Mouse (Mus musculus): ENCODE results near the gene Gstp3. TPM values are rescaled to one million over a fixed set of nuclear protein-coding genes. Genes with fewer than 3 reads are reported as not detected.

The Gstp3 gene
- not detected in 2 replicates for polyA plus RNA-seq (2014; fragmentation: Nextera tagmentation; extraction: Ambion mirVana)

DNA sequence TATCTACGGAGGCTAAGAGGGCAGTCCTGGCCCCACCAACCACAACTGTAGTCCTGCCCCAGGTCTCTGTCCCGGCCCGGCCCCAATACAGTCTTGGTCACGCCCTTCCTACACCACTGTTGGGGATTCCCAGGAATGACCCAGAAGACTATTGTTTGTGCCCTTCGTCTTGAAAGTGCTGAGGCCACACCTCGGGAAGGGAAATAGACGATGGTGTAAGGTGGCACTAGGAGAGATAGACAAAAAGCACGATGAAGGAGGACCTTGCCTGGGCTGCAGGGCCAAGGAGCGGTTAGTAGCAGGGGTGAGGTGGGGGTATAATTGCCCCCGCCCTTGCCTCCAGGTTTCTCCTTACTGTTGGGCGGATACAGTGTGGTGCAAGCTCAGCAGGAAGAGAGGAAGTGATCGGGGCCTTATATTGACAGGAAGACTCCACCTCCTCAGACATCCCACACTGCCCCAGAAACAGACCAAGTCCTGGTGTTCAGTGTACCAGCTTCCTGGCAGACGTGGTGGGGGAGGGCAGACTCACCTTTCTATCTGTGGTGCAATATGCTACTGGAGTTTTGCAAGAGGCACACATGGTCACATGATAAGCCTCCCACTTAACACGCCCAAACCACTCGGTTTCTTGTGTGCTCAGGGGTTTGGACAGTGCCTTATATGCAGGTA lies at the start of gene Gstp3:
Gstp3 (minus strand) TSS at position 501 of the 672 bp plus-strand sequence.
- Histone ChIP-seq H3K9ac (replicated peaks; ENCODE audit: low read depth, low read length) (no peak within 1 kb of the TSS), H3K4me1 (ENCODE audit: control insufficient read depth, insufficient read depth, low read length) (0 out of 2 replicates have a peak, but pooled peaks cover 4% of the 10 kb centered on the region), H3K27me3 (ENCODE audit: control insufficient read depth, insufficient read depth, low read length) (no peaks in the 10 kb centered on the region), H3K4me3 (ENCODE audit: low read depth, low read length) (no peak within 1 kb of the TSS), H3K36me3 (ENCODE audit: control insufficient read depth, insufficient read depth, low read length) (no peaks in the 10 kb centered on the region), H3K4me2 (replicated peaks; ENCODE audit: low read depth, low read length) (no peak within 1 kb of the TSS), H3K27ac (ENCODE audit: low read length) (no peak within 1 kb of the TSS), H3K9me3 (ENCODE audit: control insufficient read depth, low read depth, low read length) (no peaks in the 10 kb centered on the region)
- WGBS = 67% methylated on average over 15 of the region's 15 CpGs
- peak; percentile 61; the same call in 1 of the 2 replicates for ATAC-seq (ENCODE audit: insufficient number of reproducible peaks, insufficient read depth, low FRiP score, low read depth)

DNA sequence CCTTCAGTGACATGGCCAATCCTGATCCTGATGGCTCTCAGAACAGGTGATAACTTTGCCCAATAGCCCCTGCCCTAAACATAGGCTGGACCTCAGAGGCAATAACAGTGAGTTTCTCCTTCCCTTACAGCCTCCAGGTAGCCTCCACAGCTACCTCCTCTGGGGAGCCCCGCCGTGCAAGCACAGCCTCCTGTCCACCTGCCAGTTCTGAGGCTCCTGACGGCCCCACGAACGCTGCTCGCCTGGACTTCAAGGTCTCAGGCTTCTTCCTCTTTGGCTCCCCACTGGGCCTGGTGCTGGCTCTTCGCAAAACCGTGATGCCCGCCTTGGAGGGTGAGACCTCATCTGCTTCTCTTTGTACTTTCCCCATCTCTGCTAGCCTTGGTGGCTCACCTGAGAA lies 49.2 kb upstream of the Gstp3 start:
- 85% methylated on average over 9 of the region's 9 CpGs for WGBS
- Histone ChIP-seq H3K9me3 (ENCODE audit: control insufficient read depth, low read depth, low read length) (no peaks in the 10 kb centered on the region), H3K4me3 (ENCODE audit: low read depth, low read length) (no peak overlapping the region), H3K4me2 (replicated peaks; ENCODE audit: low read depth, low read length) (no peak overlapping the region), H3K36me3 (ENCODE audit: control insufficient read depth, insufficient read depth, low read length) (peaks cover 11% of the 10 kb centered on the region; the same call in 1 of the 2 replicates), H3K27me3 (ENCODE audit: control insufficient read depth, insufficient read depth, low read length) (no peaks in the 10 kb centered on the region), H3K9ac (replicated peaks; ENCODE audit: low read depth, low read length) (no peak overlapping the region), H3K4me1 (ENCODE audit: control insufficient read depth, insufficient read depth, low read length) (no peaks in the 10 kb centered on the region), H3K27ac (ENCODE audit: low read length) (no peak overlapping the region)
- no peak for ATAC-seq (ENCODE audit: insufficient number of reproducible peaks, insufficient read depth, low FRiP score, low read depth)

DNA sequence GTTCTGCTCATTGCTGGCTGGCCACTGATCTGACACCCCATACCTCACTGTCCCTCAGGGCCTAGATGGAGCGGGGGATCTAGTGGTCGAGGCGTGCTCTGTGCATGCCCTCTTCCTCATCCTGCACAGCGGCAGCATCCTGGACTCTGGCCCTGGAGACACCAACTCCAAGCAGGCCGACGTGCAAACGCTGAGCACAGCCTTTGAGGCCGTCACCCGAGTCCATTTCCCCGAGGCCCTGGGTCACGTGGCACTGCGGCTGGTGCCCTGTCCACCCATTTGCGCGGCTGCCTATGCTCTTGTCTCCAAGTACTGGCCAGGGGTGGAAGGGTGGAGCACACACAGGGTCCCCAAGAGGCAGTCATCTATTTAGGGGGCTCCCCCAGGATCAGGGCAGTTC lies 47.3 kb upstream of the Gstp3 start:
- no peaks in the 10 kb centered on the region; the same call in 1 of the 2 replicates for H3K36me3 ChIP-seq (ENCODE audit: control insufficient read depth, insufficient read depth, low read length)
- H3K4me1 ChIP-seq (ENCODE audit: control insufficient read depth, insufficient read depth, low read length) = no peaks in the 10 kb centered on the region
- 93% methylated on average over 14 of the region's 14 CpGs for WGBS
- H3K9me3 ChIP-seq (ENCODE audit: control insufficient read depth, low read depth, low read length) = no peaks in the 10 kb centered on the region
- H3K27ac ChIP-seq (ENCODE audit: low read length) = no peak overlapping the region
- no peak overlapping the region for H3K9ac ChIP-seq (replicated peaks; ENCODE audit: low read depth, low read length)
- no peak overlapping the region for H3K4me3 ChIP-seq (ENCODE audit: low read depth, low read length)
- 0 out of 2 replicates have a peak, but pooled peaks cover 3% of the 10 kb centered on the region for H3K27me3 ChIP-seq (ENCODE audit: control insufficient read depth, insufficient read depth, low read length)
- ATAC-seq (ENCODE audit: insufficient number of reproducible peaks, insufficient read depth, low FRiP score, low read depth) = no peak
- no peak overlapping the region for H3K4me2 ChIP-seq (replicated peaks; ENCODE audit: low read depth, low read length)

DNA sequence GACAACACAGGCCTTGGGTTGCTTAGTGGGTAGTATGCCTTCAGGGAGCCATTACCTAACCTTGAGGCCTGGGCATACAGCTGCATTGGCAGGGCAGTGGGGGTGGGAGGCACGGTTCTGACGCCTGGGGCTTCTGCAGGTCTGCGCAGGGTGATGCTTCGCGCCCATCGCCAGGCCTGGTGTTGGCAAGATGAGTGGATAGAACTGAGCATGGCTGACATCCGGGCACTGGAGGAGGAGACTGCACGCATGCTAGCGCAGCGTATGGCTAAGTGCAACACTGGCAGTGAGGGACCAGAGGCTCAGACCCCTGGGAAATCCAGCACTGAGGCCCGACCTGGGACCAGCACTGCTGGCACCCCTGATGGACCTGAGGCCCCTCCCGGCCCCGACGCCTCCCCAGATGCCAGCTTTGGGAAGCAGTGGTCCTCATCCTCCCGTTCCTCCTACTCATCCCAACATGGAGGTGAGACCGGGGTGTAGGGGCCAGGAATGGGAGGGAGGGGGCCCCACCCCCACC lies 45.4 kb upstream of the Gstp3 start:
- WGBS = 87% methylated on average over 16 of the region's 16 CpGs
- Histone ChIP-seq H3K4me3 (ENCODE audit: low read depth, low read length) (no peak overlapping the region), H3K9ac (replicated peaks; ENCODE audit: low read depth, low read length) (no peak overlapping the region), H3K9me3 (ENCODE audit: control insufficient read depth, low read depth, low read length) (no peaks in the 10 kb centered on the region), H3K4me2 (replicated peaks; ENCODE audit: low read depth, low read length) (no peak overlapping the region), H3K27me3 (ENCODE audit: control insufficient read depth, insufficient read depth, low read length) (peaks cover 11% of the 10 kb centered on the region; the same call in 1 of the 2 replicates), H3K36me3 (ENCODE audit: control insufficient read depth, insufficient read depth, low read length) (no peaks in the 10 kb centered on the region), H3K27ac (ENCODE audit: low read length) (no peak overlapping the region), H3K4me1 (ENCODE audit: control insufficient read depth, insufficient read depth, low read length) (peaks cover 7% of the 10 kb centered on the region; the same call in 1 of the 2 replicates)
- ATAC-seq (ENCODE audit: insufficient number of reproducible peaks, insufficient read depth, low FRiP score, low read depth) = no peak

DNA sequence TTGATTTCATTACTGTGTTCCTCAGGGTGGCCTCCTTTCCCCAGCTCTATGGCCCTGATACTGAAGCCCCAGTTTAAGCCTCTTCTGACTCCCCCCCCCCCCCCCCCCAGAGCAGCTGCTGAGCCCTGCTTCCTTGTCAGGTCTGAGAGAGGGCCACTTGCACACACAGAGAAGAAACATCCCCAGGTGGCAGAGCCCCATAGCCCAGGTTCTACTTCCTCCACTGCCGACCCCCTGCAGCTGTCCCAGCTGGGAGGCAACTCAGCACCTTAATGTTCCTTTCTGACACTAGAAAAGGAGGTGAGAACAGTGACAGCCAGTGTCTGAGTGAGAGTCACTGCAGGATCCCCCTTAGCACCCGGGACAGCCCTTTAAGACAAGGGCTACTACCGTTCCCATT lies 44.4 kb upstream of the Gstp3 start:
- Histone ChIP-seq H3K4me2 (replicated peaks; ENCODE audit: low read depth, low read length) (no peak overlapping the region), H3K27ac (ENCODE audit: low read length) (no peak overlapping the region), H3K9me3 (ENCODE audit: control insufficient read depth, low read depth, low read length) (no peaks in the 10 kb centered on the region), H3K36me3 (ENCODE audit: control insufficient read depth, insufficient read depth, low read length) (no peaks in the 10 kb centered on the region), H3K9ac (replicated peaks; ENCODE audit: low read depth, low read length) (no peak overlapping the region), H3K4me3 (ENCODE audit: low read depth, low read length) (no peak overlapping the region), H3K4me1 (ENCODE audit: control insufficient read depth, insufficient read depth, low read length) (peaks cover 13% of the 10 kb centered on the region; the same call in 1 of the 2 replicates), H3K27me3 (ENCODE audit: control insufficient read depth, insufficient read depth, low read length) (peaks cover 11% of the 10 kb centered on the region; the same call in 1 of the 2 replicates)
- 70% methylated on average over 3 of the region's 3 CpGs for WGBS
- no peak for ATAC-seq (ENCODE audit: insufficient number of reproducible peaks, insufficient read depth, low FRiP score, low read depth)

DNA sequence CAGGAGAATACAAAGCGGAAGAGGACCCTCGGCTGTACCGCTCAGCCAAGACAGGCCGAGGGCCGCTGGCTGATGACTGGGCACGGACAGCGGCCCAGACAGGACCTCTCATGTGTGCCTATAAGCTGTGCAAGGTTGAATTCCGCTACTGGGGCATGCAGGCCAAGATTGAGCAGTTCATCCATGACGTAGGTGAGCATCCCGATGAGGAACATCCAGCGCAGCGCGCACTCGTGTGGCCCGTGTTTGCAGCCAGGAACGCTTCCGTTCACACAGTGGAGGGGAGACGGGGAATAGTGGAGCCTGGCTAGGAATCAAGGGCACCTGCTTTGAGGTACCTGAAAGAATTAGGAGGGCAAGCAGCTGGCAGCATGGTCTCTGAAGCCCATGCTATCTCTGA lies 43.9 kb upstream of the Gstp3 start:
- Histone ChIP-seq H3K27me3 (ENCODE audit: control insufficient read depth, insufficient read depth, low read length) (peaks cover 11% of the 10 kb centered on the region; the same call in 1 of the 2 replicates), H3K9ac (replicated peaks; ENCODE audit: low read depth, low read length) (no peak overlapping the region), H3K27ac (ENCODE audit: low read length) (no peak overlapping the region), H3K4me2 (replicated peaks; ENCODE audit: low read depth, low read length) (no peak overlapping the region), H3K36me3 (ENCODE audit: control insufficient read depth, insufficient read depth, low read length) (no peaks in the 10 kb centered on the region), H3K4me3 (ENCODE audit: low read depth, low read length) (no peak overlapping the region), H3K4me1 (ENCODE audit: control insufficient read depth, insufficient read depth, low read length) (peaks cover 18% of the 10 kb centered on the region; the same call in 1 of the 2 replicates), H3K9me3 (ENCODE audit: control insufficient read depth, low read depth, low read length) (no peaks in the 10 kb centered on the region)
- ATAC-seq (ENCODE audit: insufficient number of reproducible peaks, insufficient read depth, low FRiP score, low read depth) = no peak
- 92% methylated on average over 18 of the region's 18 CpGs for WGBS

DNA sequence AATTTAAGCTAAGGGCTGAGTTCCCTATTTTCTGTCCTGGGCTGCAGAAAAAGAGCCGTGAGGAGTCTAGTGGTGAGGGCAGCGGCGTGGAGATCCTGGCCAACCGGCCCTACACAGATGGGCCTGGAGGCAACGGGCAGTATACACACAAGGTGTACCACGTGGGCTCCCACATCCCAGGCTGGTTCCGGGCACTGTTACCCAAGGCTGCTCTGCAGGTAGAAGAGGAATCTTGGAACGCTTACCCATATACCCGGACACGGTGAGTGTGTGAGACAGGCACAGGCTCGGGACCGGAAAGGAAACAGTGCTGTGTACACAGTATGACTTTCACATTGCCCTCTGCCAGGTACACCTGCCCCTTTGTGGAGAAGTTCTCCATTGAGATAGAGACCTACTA lies 43.3 kb upstream of the Gstp3 start:
- no peaks in the 10 kb centered on the region for H3K36me3 ChIP-seq (ENCODE audit: control insufficient read depth, insufficient read depth, low read length)
- H3K27ac ChIP-seq (ENCODE audit: low read length) = no peak overlapping the region
- H3K4me3 ChIP-seq (ENCODE audit: low read depth, low read length) = no peak overlapping the region
- H3K9ac ChIP-seq (replicated peaks; ENCODE audit: low read depth, low read length) = no peak overlapping the region
- WGBS = 96% methylated on average over 12 of the region's 12 CpGs
- no peaks in the 10 kb centered on the region for H3K9me3 ChIP-seq (ENCODE audit: control insufficient read depth, low read depth, low read length)
- H3K4me1 ChIP-seq (ENCODE audit: control insufficient read depth, insufficient read depth, low read length) = peaks cover 21% of the 10 kb centered on the region; the same call in 1 of the 2 replicates
- no peak for ATAC-seq (ENCODE audit: insufficient number of reproducible peaks, insufficient read depth, low FRiP score, low read depth)
- H3K27me3 ChIP-seq (ENCODE audit: control insufficient read depth, insufficient read depth, low read length) = peaks cover 11% of the 10 kb centered on the region; the same call in 1 of the 2 replicates
- H3K4me2 ChIP-seq (replicated peaks; ENCODE audit: low read depth, low read length) = no peak overlapping the region

DNA sequence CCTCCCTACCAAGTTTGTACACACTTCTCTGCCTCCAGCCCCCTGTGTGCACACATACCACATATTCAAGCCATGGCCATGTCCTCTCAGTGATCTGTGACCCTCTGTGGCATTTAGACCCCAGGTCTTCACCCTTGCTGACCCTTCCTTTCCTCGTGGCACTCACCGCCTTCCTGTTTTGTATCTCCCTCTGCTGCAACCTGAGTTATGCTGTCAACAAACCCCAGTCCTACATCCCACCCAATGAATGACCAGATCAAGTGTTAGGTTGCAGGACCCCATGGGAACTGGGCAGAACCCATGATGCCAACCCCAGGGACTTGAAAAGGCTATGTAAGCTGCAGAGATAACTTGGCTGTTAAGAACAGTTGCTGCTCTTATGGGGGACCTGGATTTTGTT lies 42.7 kb upstream of the Gstp3 start:
- peaks cover 11% of the 10 kb centered on the region; the same call in 1 of the 2 replicates for H3K27me3 ChIP-seq (ENCODE audit: control insufficient read depth, insufficient read depth, low read length)
- no peak overlapping the region for H3K4me2 ChIP-seq (replicated peaks; ENCODE audit: low read depth, low read length)
- no peak for ATAC-seq (ENCODE audit: insufficient number of reproducible peaks, insufficient read depth, low FRiP score, low read depth)
- 94% methylated on average over 2 of the region's 2 CpGs for WGBS
- no peaks in the 10 kb centered on the region for H3K9me3 ChIP-seq (ENCODE audit: control insufficient read depth, low read depth, low read length)
- H3K27ac ChIP-seq (ENCODE audit: low read length) = no peak overlapping the region
- no peak overlapping the region for H3K4me3 ChIP-seq (ENCODE audit: low read depth, low read length)
- peaks cover 21% of the 10 kb centered on the region; the same call in 1 of the 2 replicates for H3K4me1 ChIP-seq (ENCODE audit: control insufficient read depth, insufficient read depth, low read length)
- no peaks in the 10 kb centered on the region for H3K36me3 ChIP-seq (ENCODE audit: control insufficient read depth, insufficient read depth, low read length)
- H3K9ac ChIP-seq (replicated peaks; ENCODE audit: low read depth, low read length) = no peak overlapping the region

All from stomach, embryonic 14.5 days (tissue).